Mouse (Mus musculus) forebrain, embryonic 14.5 days (tissue): ENCODE data around the gene Kif16b. TPM values are rescaled to one million over a fixed set of nuclear protein-coding genes. Genes with fewer than 3 reads are reported as not detected.

Source experiments
- ATAC-seq: fragments of 200-750 bp; cut with Nextera tagmentation; 2 replicates; pipeline ENCODE4 v1.8.0; 2017; ENCODE audit warnings: mild to moderate bottlenecking, moderate library complexity
- DNase-seq: peaks from one replicate; pipeline ENCODE4 v3.0.0-alpha.2; 2015; ENCODE audit warnings: low spot score
- H3K27ac ChIP-seq: fragments of 300-500 bp; sonication (generic); 2 replicates; pipeline ENCODE4 v1.5.1; 2014; ENCODE audit warnings: low read depth, mild to moderate bottlenecking, control low read depth, low read length, moderate library complexity
- H3K27me3 ChIP-seq: fragments of 300-500 bp; sonication (generic); replicated peaks from 2 replicates; pipeline ENCODE4 v1.6.1; 2014; ENCODE audit warnings: low read length, control low read depth, mixed read lengths; ENCODE audit not compliant: control insufficient read depth, insufficient read depth
- H3K36me3 ChIP-seq: fragments of 300-500 bp; sonication (generic); 2 replicates; pipeline ENCODE4 v1.6.1; 2014; ENCODE audit warnings: low read length, control low read depth; ENCODE audit not compliant: control insufficient read depth, insufficient read depth
- H3K4me1 ChIP-seq: fragments of 300-500 bp; sonication (generic); 2 replicates; pipeline ENCODE4 v1.6.1; 2014; ENCODE audit warnings: antibody characterized with exemption, low read length, control low read depth; ENCODE audit not compliant: control insufficient read depth, insufficient read depth
- H3K4me2 ChIP-seq: fragments of 300-500 bp; sonication (generic); 2 replicates; pipeline ENCODE4 v1.6.1; 2014; ENCODE audit warnings: mild to moderate bottlenecking, control low read depth, low read length
- H3K4me3 ChIP-seq: fragments of 300-500 bp; sonication (generic); 2 replicates; pipeline ENCODE4 v1.5.1; 2014; ENCODE audit warnings: low read depth, low read length, control low read depth
- H3K9ac ChIP-seq: fragments of 300-500 bp; sonication (generic); 2 replicates; pipeline ENCODE4 v1.6.1; 2014; ENCODE audit warnings: mild to moderate bottlenecking, low read length, control low read depth, moderate library complexity
- H3K9me3 ChIP-seq: fragments of 300-500 bp; sonication (generic); replicated peaks from 2 replicates; pipeline ENCODE4 v1.6.1; 2016; ENCODE audit warnings: low read length, control low read depth, mixed read lengths; ENCODE audit not compliant: control insufficient read depth
- WGBS: fragments of 180-500 bp; shearing (Covaris S2); extraction: QIAGEN DNeasy Blood & Tissue Kit; methylation state at CpG from one replicate; pipeline ENCODE4 v1.1.7; 2014; 5-methylcytosine and 5-hydroxymethylcytosine counted together
- polyA plus RNA-seq: library from polyadenylated mRNA; unstranded; fragments of >200 nt; fragmentation: Nextera tagmentation; extraction: Ambion mirVana; gene quantifications from 2 replicates; pipeline ENCODE4 v1.2.1, GENCODE M21; 2014

The Kif16b gene
- polyA plus RNA-seq, 1 experiment from 2014 or later, result 3.0 TPM

GRCm38 (mm10) chr2:142902905-142903895 lies 1.9 kb upstream of the Kif16b start:
- ATAC-seq, result peak; percentile 96
- Histone ChIP-seq H3K4me3 (peak overlapping the region; percentile 37), H3K9me3 (no peaks in the 10 kb centered on the region), H3K36me3 (no peaks in the 10 kb centered on the region), H3K4me2 (peak overlapping the region; percentile 51), H3K27me3 (no peaks in the 10 kb centered on the region), H3K27ac (no peak overlapping the region), H3K9ac (peak overlapping the region; percentile 14; the same call in 1 of the 2 replicates), H3K4me1 (peaks cover 7% of the 10 kb centered on the region; the same call in 1 of the 2 replicates)
- 9% methylated on average over 34 of the region's 34 CpGs for WGBS
- peak; percentile 95 for DNase-seq

- no peaks in the 10 kb centered on the region for H3K36me3 ChIP-seq
- peak overlapping the region; percentile 85 for H3K4me2 ChIP-seq
- WGBS, result 65% methylated on average over 10 of the region's 10 CpGs
- ATAC-seq (no peak), DNase-seq (no peak)
- H3K4me3 ChIP-seq, result peak overlapping the region; percentile 68
- H3K27ac ChIP-seq, result no peak overlapping the region
- H3K9me3 ChIP-seq, result no peaks in the 10 kb centered on the region
- H3K9ac ChIP-seq, result peak overlapping the region; percentile 77; the same call in 1 of the 2 replicates
- no peaks in the 10 kb centered on the region for H3K27me3 ChIP-seq
- peaks cover 7% of the 10 kb centered on the region; the same call in 1 of the 2 replicates for H3K4me1 ChIP-seq
Measured at GRCm38 (mm10) chr2:142900120-142900861, 1.0 kb downstream of the Kif16b start.

- DNase-seq (no peak), ATAC-seq (no peak)
- Histone ChIP-seq H3K9me3 (no peaks in the 10 kb centered on the region), H3K27me3 (no peaks in the 10 kb centered on the region), H3K9ac (no peak overlapping the region), H3K4me2 (no peak overlapping the region), H3K4me3 (no peak overlapping the region), H3K27ac (no peak overlapping the region), H3K36me3 (no peaks in the 10 kb centered on the region), H3K4me1 (no peaks in the 10 kb centered on the region)
- 89% methylated on average over 1 of the region's 1 CpGs for WGBS
Measured at GRCm38 (mm10) chr2:142893780-142894179, 7.6 kb downstream of the Kif16b start.

GRCm38 (mm10) chr2:142891283-142891682 lies 10.0 kb downstream of the Kif16b start:
- Histone ChIP-seq H3K4me3 (no peak overlapping the region), H3K4me1 (no peaks in the 10 kb centered on the region), H3K27me3 (no peaks in the 10 kb centered on the region), H3K4me2 (no peak overlapping the region), H3K9ac (no peak overlapping the region), H3K27ac (no peak overlapping the region), H3K36me3 (no peaks in the 10 kb centered on the region), H3K9me3 (no peaks in the 10 kb centered on the region)
- 90% methylated on average over 2 of the region's 2 CpGs for WGBS
- ATAC-seq (no peak), DNase-seq (no peak)

GRCm38 (mm10) chr2:142884456-142884855 lies 16.9 kb downstream of the Kif16b start:
- 96% methylated on average over 4 of the region's 4 CpGs for WGBS
- H3K27ac ChIP-seq, result no peak overlapping the region
- no peak for DNase-seq

GRCm38 (mm10) chr2:142883625-142883994 lies 17.7 kb downstream of the Kif16b start:
- Histone ChIP-seq H3K27me3 (no peaks in the 10 kb centered on the region), H3K9me3 (no peaks in the 10 kb centered on the region), H3K9ac (no peak overlapping the region), H3K4me1 (no peaks in the 10 kb centered on the region), H3K4me2 (no peak overlapping the region), H3K27ac (no peak overlapping the region), H3K4me3 (no peak overlapping the region), H3K36me3 (no peaks in the 10 kb centered on the region)
- ATAC-seq (no peak), DNase-seq (no peak)
- 92% methylated on average over 7 of the region's 7 CpGs for WGBS

More at GRCm38 (mm10) chr2:142884456-142884855, 16.9 kb downstream of the Kif16b start:
- H3K27me3 ChIP-seq, result no peaks in the 10 kb centered on the region
- H3K9me3 ChIP-seq, result no peaks in the 10 kb centered on the region
- H3K4me1 ChIP-seq, result no peaks in the 10 kb centered on the region
- no peak for ATAC-seq
- H3K4me2 ChIP-seq, result no peak overlapping the region
- no peak overlapping the region for H3K4me3 ChIP-seq
- no peaks in the 10 kb centered on the region for H3K36me3 ChIP-seq
- no peak overlapping the region for H3K9ac ChIP-seq

GRCm38 (mm10) chr2:142882871-142883624 lies 18.3 kb downstream of the Kif16b start:
- H3K4me3 ChIP-seq, result no peak overlapping the region
- no peak overlapping the region for H3K4me2 ChIP-seq
- no peaks in the 10 kb centered on the region for H3K36me3 ChIP-seq
- no peak overlapping the region for H3K27ac ChIP-seq
- no peaks in the 10 kb centered on the region for H3K27me3 ChIP-seq
- H3K4me1 ChIP-seq, result no peaks in the 10 kb centered on the region
- no peaks in the 10 kb centered on the region for H3K9me3 ChIP-seq
- ATAC-seq, result no peak
- no peak for DNase-seq
- WGBS, result 77% methylated on average over 7 of the region's 7 CpGs
- H3K9ac ChIP-seq, result no peak overlapping the region

- Histone ChIP-seq H3K9me3 (no peaks in the 10 kb centered on the region), H3K4me3 (no peak overlapping the region)
Measured at GRCm38 (mm10) chr2:142882466-142882865, 18.9 kb downstream of the Kif16b start.

More at GRCm38 (mm10) chr2:142882466-142882865, 18.9 kb downstream of the Kif16b start:
- H3K36me3 ChIP-seq, result no peaks in the 10 kb centered on the region
- no peaks in the 10 kb centered on the region for H3K4me1 ChIP-seq
- H3K27ac ChIP-seq, result no peak overlapping the region
- H3K9ac ChIP-seq, result no peak overlapping the region
- WGBS, result 77% methylated on average over 2 of the region's 2 CpGs
- no peak overlapping the region for H3K4me2 ChIP-seq
- H3K27me3 ChIP-seq, result no peaks in the 10 kb centered on the region
- ATAC-seq (no peak), DNase-seq (no peak)
